Mouse (Mus musculus) adrenal gland, adult 2 months (tissue): Measurements from ENCODE around the gene Umad1. TPM values are rescaled to one million over a fixed set of nuclear protein-coding genes. Genes with fewer than 3 reads are reported as not detected.

Experiments used
- DNase-seq: peaks from one replicate; pipeline ENCODE4 v3.0.0; 2021
- long read RNA-seq: library from polyadenylated mRNA; stranded (forward); transcript quantifications from one replicate; pipeline ENCODE4 v2.0.0, GENCODE M21; 2021
- polyA plus RNA-seq: library from polyadenylated mRNA; depleted of rRNA; stranded (reverse); fragments of >200 nt; gene quantifications from 2 replicates; pipeline ENCODE4 v1.2.3, GENCODE M21; 2012; rRNA removed
- total RNA-seq, 2 experiments: library from RNA; stranded (reverse); gene quantifications; 2 replicates each; pipeline ENCODE4 v1.2.3; 2021

Gene Umad1
- total RNA-seq (10 to 100 TPM; 17.2 to 18.4 TPM), polyA plus RNA-seq (5.6 and 7.4 TPM in 2 replicates)
- long read RNA-seq, transcript Umad1-204 (4 exons, 2,025 nt) = major isoform, 6 of 8 reads
- long read RNA-seq, partial matches to known transcripts = 0 of 8 reads
- long read RNA-seq, other reads (novel, unspliced or antisense) = 1 of 8 reads

- peak; percentile 98 for DNase-seq
Observed at GRCm38 (mm10) chr6:8259004-8259666, at the start of gene Umad1, which contains the start of the genes Rpa3 and Gm45062. Gene Umad1 (plus strand): TSS chr6:8259288. Gene Rpa3 (minus strand): TSS chr6:8259173. Gene Gm45062 (plus strand): TSS chr6:8259450.

GRCm38 (mm10) chr6:8209866-8210186 lies 49.3 kb upstream of the Umad1 start:
- DNase-seq = no peak

GRCm38 (mm10) chr6:8210661-8211060 lies 48.4 kb upstream of the Umad1 start:
- no peak for DNase-seq

GRCm38 (mm10) chr6:8227035-8227434 lies 32.1 kb upstream of the Umad1 start:
- no peak for DNase-seq

GRCm38 (mm10) chr6:8228596-8228995 lies 30.5 kb upstream of the Umad1 start:
- DNase-seq = no peak

GRCm38 (mm10) chr6:8258316-8258715 lies 772 bp upstream of the Umad1 start:
- no peak for DNase-seq

- no peak for DNase-seq
Observed at GRCm38 (mm10) chr6:8259667-8260044, 568 bp downstream of the Umad1 start.

GRCm38 (mm10) chr6:8271047-8271446 lies 12.0 kb downstream of the Umad1 start:
- no peak for DNase-seq

GRCm38 (mm10) chr6:8274387-8275054 lies 15.4 kb downstream of the Umad1 start:
- DNase-seq = peak; percentile 65

- DNase-seq = peak; percentile 61
Observed at GRCm38 (mm10) chr6:8275098-8275497, 16.0 kb downstream of the Umad1 start.

- no peak for DNase-seq
Observed at GRCm38 (mm10) chr6:8276431-8276830, 17.3 kb downstream of the Umad1 start.

- DNase-seq = no peak
Observed at GRCm38 (mm10) chr6:8278426-8279002, 19.4 kb downstream of the Umad1 start.

- no peak for DNase-seq
Observed at GRCm38 (mm10) chr6:8283255-8283654, 24.2 kb downstream of the Umad1 start.

- DNase-seq = no peak
Observed at GRCm38 (mm10) chr6:8285401-8285960, 26.4 kb downstream of the Umad1 start.

GRCm38 (mm10) chr6:8286146-8286545 lies 27.1 kb downstream of the Umad1 start:
- DNase-seq = peak; percentile 10

- DNase-seq = no peak
Observed at GRCm38 (mm10) chr6:8288755-8289580, 29.9 kb downstream of the Umad1 start.

GRCm38 (mm10) chr6:8294048-8294784 lies 35.1 kb downstream of the Umad1 start:
- DNase-seq = no peak

GRCm38 (mm10) chr6:8299066-8299863 lies 40.2 kb downstream of the Umad1 start:
- DNase-seq = no peak

GRCm38 (mm10) chr6:8307878-8308775 lies 49.0 kb downstream of the Umad1 start:
- DNase-seq = no peak
